In the genomic region with DNA sequence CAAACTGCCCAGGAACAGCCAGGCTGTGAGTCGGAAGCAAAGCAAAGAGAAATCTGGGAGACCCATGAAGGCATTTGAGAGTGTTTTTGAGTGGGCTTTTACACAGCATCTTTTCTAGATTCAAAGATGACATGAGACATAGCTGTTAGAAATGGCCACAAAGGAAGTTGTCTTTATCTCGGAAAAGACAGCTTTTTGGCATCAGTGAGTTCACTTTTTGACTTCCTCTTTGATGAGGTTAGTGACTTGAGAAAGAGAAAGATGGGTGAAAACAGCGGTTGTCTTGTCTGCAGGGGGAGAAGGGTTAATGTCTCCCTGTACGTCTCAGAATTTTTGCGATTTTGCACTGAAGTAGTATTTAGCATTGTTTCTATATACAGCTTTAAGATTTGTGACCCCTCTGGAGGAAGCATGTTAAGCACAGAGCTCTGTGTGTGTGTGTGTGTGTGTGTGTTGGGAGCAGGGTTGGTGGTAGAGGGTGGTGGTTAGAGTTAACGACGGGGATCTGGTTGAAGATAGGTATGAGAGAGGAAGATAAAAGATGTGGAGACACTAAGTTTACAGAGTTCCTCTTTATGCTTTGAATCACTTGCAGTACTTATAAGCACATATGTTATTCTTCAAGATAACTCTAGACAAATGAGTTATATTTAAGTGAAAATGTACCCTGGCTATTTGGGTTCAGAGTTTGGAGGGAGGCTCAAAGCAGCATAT, we compare ENCODE assay signal across 11 mouse cellular contexts. TPM values are rescaled to one million over a fixed set of nuclear protein-coding genes. Genes with fewer than 3 reads are reported as not detected.
DNase-seq lines count a peak whose midpoint lies in the region; ATAC-seq and TF ChIP-seq lines count a peak whose summit lies in the region.
"Had no signal": no experiment of that assay in that cellular context is flagged by ENCODE, and none has a peak within 500 bp of the region (broad histone marks: within the 10 kb centered on the region; RNA-seq: fewer than 3 reads in every experiment).

No protein-coding gene starts in this region.

- WGBS in embryonic facial prominence, embryonic 10.5 days = 93% methylated on average over 7 of the region's 7 CpGs
- WGBS in hindbrain, embryonic 16.5 days = 95% methylated on average over 7 of the region's 7 CpGs
- 92% methylated on average over 7 of the region's 7 CpGs for WGBS in midbrain, embryonic 14.5 days

- ATAC-seq in hindbrain, embryonic 16.5 days = no peak
- ATAC-seq in midbrain, embryonic 14.5 days (ENCODE audit: low FRiP score, low TSS enrichment) = no peak

- no peak overlapping the region for H3K9ac ChIP-seq in hindbrain, embryonic 16.5 days (ENCODE audit: low read depth, low read length)
- no peak overlapping the region for H3K9ac ChIP-seq in midbrain, embryonic 14.5 days (replicated peaks; ENCODE audit: low read length)

- H3K9me3 ChIP-seq in embryonic facial prominence, embryonic 10.5 days = no peaks in the 10 kb centered on the region
- peaks cover 3% of the 10 kb centered on the region; the same call in 1 of the 2 replicates for H3K9me3 ChIP-seq in hindbrain, embryonic 16.5 days (ENCODE audit: control insufficient read depth, low read length)
- no peaks in the 10 kb centered on the region for H3K9me3 ChIP-seq in midbrain, embryonic 14.5 days (ENCODE audit: control insufficient read depth, low read length)

- H3K4me3 ChIP-seq in layer of hippocampus, adult 2 months = peak overlapping the region; percentile 67
- peak overlapping the region; percentile 76; the same call in 1 of the 2 replicates for H3K4me3 ChIP-seq in embryonic facial prominence, embryonic 10.5 days
- peak overlapping the region; percentile 76 for H3K4me3 ChIP-seq in hindbrain, embryonic 16.5 days (ENCODE audit: low read length)
- H3K4me3 ChIP-seq in midbrain, embryonic 14.5 days (replicated peaks; ENCODE audit: low read depth, low read length) = peak overlapping the region; percentile 57

- no peak for TF ChIP-seq CTCF in layer of hippocampus, adult 2 months (conservative IDR thresholded peaks at IDR 0.05)

- peaks cover 12% of the 10 kb centered on the region for H3K27me3 ChIP-seq in embryonic facial prominence, embryonic 10.5 days (replicated peaks; ENCODE audit: low read depth, poor library complexity, severe bottlenecking)
- 0 out of 2 replicates have a peak, but pooled peaks cover 2% of the 10 kb centered on the region for H3K27me3 ChIP-seq in hindbrain, embryonic 16.5 days (replicated peaks; ENCODE audit: control insufficient read depth, insufficient read depth, low read length)
- no peaks in the 10 kb centered on the region for H3K27me3 ChIP-seq in midbrain, embryonic 14.5 days (ENCODE audit: control insufficient read depth, insufficient read depth, low read length)

- DNase-seq in layer of hippocampus, adult 2 months (ENCODE audit: low spot score in 2 of 2) = no peak
- DNase-seq in layer of hippocampus, adult 9-10 months (ENCODE audit: low spot score) = no peak
- DNase-seq in embryonic facial prominence, embryonic 10.5 days (ENCODE audit: low spot score) = no peak
- DNase-seq in midbrain, embryonic 14.5 days = no peak
- DNase-seq in thymus, postnatal 10 days (ENCODE audit: low spot score in 2 of 2) = no peak
- DNase-seq in gastrocnemius, postnatal 36 days = no peak
- DNase-seq in testis, postnatal 14 days (ENCODE audit: low spot score) = no peak
- DNase-seq: cerebellum, adult 11-12 months; gastrocnemius, postnatal 25 days had no signal

- H3K4me2 ChIP-seq in hindbrain, embryonic 16.5 days (ENCODE audit: low read length) = peak overlapping the region; percentile 77
- H3K4me2 ChIP-seq in midbrain, embryonic 14.5 days (ENCODE audit: low read length) = peak overlapping the region; percentile 74; the same call in 1 of the 2 replicates

- intact Hi-C loops in gastrocnemius, postnatal 36 days (cut with DNase I) = no loop called here

- peak overlapping the region; percentile 88; the same call in 1 of the 2 replicates for H3K27ac ChIP-seq in layer of hippocampus, adult 2 months
- no peak overlapping the region for H3K27ac ChIP-seq in embryonic facial prominence, embryonic 10.5 days (replicated peaks)
- no peak overlapping the region for H3K27ac ChIP-seq in hindbrain, embryonic 16.5 days (ENCODE audit: low read depth, low read length)
- H3K27ac ChIP-seq in midbrain, embryonic 14.5 days (replicated peaks; ENCODE audit: low read depth, low read length) = no peak overlapping the region

- peaks cover 29% of the 10 kb centered on the region for H3K4me1 ChIP-seq in embryonic facial prominence, embryonic 10.5 days
- H3K4me1 ChIP-seq in hindbrain, embryonic 16.5 days (ENCODE audit: control insufficient read depth, insufficient read depth, low read depth, low read length) = no peaks in the 10 kb centered on the region; the same call in 1 of the 2 replicates
- H3K4me1 ChIP-seq in midbrain, embryonic 14.5 days (ENCODE audit: control insufficient read depth, insufficient read depth, low read length) = no peaks in the 10 kb centered on the region

- H3K36me3 ChIP-seq in embryonic facial prominence, embryonic 10.5 days (replicated peaks) = peaks cover 22% of the 10 kb centered on the region
- no peaks in the 10 kb centered on the region for H3K36me3 ChIP-seq in hindbrain, embryonic 16.5 days (ENCODE audit: control insufficient read depth, insufficient read depth, low read length)
- H3K36me3 ChIP-seq in midbrain, embryonic 14.5 days (ENCODE audit: control insufficient read depth, insufficient read depth, low read length) = no peaks in the 10 kb centered on the region

RNA-seq across cellular contexts. Expression of a gene that starts 1.3 kb away (rescaled TPM):
- 10 to 100 TPM; 10.0 to 11.2 TPM for total RNA-seq in layer of hippocampus, adult 2 months (2021)
- 3.1 and 4.3 TPM in 2 replicates for polyA plus RNA-seq in embryonic facial prominence, embryonic 10.5 days (2016; fragmentation: Nextera tagmentation; extraction: Ambion mirVana)
- 10.6 and 10.9 TPM in 2 replicates for polyA plus RNA-seq in hindbrain, embryonic 16.5 days (2015; fragmentation: Nextera tagmentation; extraction: Ambion mirVana)
- polyA plus RNA-seq in midbrain, embryonic 14.5 days (2014; fragmentation: Nextera tagmentation; extraction: Ambion mirVana) = 6.8 and 7.1 TPM in 2 replicates
- under 1 TPM; 0.32 to 0.43 TPM for total RNA-seq in gastrocnemius, postnatal 36 days (2021)

RNA-seq across cellular contexts. Expression of a gene that starts 29.3 kb away (rescaled TPM):
- 1 to 10 TPM; 2.7 to 3.0 TPM for total RNA-seq in layer of hippocampus, adult 2 months (2021)
- polyA plus RNA-seq in embryonic facial prominence, embryonic 10.5 days (2016; fragmentation: Nextera tagmentation; extraction: Ambion mirVana) = 103 and 120 TPM in 2 replicates
- polyA plus RNA-seq in hindbrain, embryonic 16.5 days (2015; fragmentation: Nextera tagmentation; extraction: Ambion mirVana) = 22.4 and 26.5 TPM in 2 replicates
- 8.6 and 22.2 TPM in 2 replicates for polyA plus RNA-seq in midbrain, embryonic 14.5 days (2014; fragmentation: Nextera tagmentation; extraction: Ambion mirVana)
- 10 to 100 TPM; 59.7 to 60.9 TPM for total RNA-seq in gastrocnemius, postnatal 36 days (2021)

RNA-seq across cellular contexts. Expression of a gene that starts 44.8 kb away (rescaled TPM):
- total RNA-seq in layer of hippocampus, adult 2 months (2021) = 1 to 10 TPM; 1.2 to 3.0 TPM
- 0.25 TPM in 1 of 2 replicates, not detected in the other for polyA plus RNA-seq in embryonic facial prominence, embryonic 10.5 days (2016; fragmentation: Nextera tagmentation; extraction: Ambion mirVana)
- 0.46 TPM in 1 of 2 replicates, not detected in the other for polyA plus RNA-seq in hindbrain, embryonic 16.5 days (2015; fragmentation: Nextera tagmentation; extraction: Ambion mirVana)
- polyA plus RNA-seq in midbrain, embryonic 14.5 days (2014; fragmentation: Nextera tagmentation; extraction: Ambion mirVana) = 0.29 and 0.30 TPM in 2 replicates
- total RNA-seq in gastrocnemius, postnatal 36 days (2021) = not detected
- total RNA-seq: gastrocnemius, postnatal 25 days had no signal
- polyA plus RNA-seq: liver, adult 2 months had no signal
